Mouse (Mus musculus): ENCODE measurements at regions not wholly inside any gene's neighbourhood (a gene's known extent, or its start where the extent isn't known, plus 50 kb on each side); places are given as distances from the start of the nearest gene placed in this dataset.

GRCm38 (mm10) chr6:100107508-100107907 lies 179.8 kb downstream of the Rybp start:
- Histone ChIP-seq H3K79me2 (ENCODE audit: control insufficient read depth, insufficient read depth) (no peaks in the 10 kb centered on the region), H3ac (ENCODE audit: control insufficient read depth, insufficient read length, low read depth) (no peak overlapping the region), H3K27me3 (ENCODE audit: control insufficient read depth, insufficient read depth, insufficient read length) (peaks cover 55% of the 10 kb centered on the region), H3K4me3 (ENCODE audit: insufficient read depth, poor library complexity, severe bottlenecking) (no peak overlapping the region), H3K79me3 (ENCODE audit: low read depth) (no peaks in the 10 kb centered on the region), H3K36me3 (ENCODE audit: control insufficient read depth, insufficient read depth) (no peaks in the 10 kb centered on the region)
- TF ChIP-seq MYOD1 (IDR thresholded peaks at IDR 0.05; ENCODE audit: control insufficient read depth, insufficient read length, low read depth) (no peak), CTCF (IDR thresholded peaks at IDR 0.05; ENCODE audit: control insufficient read depth, insufficient read depth, insufficient read length) (no peak)

- no peaks in the 10 kb centered on the region for H3K79me3 ChIP-seq (ENCODE audit: low read depth)
- no peak for TF ChIP-seq CTCF (IDR thresholded peaks at IDR 0.05; ENCODE audit: control insufficient read depth, insufficient read depth, insufficient read length)
- TF ChIP-seq MYOD1 (IDR thresholded peaks at IDR 0.05; ENCODE audit: control insufficient read depth, insufficient read length, low read depth): no peak
- no peak for TF ChIP-seq CEBPB (IDR thresholded peaks at IDR 0.05; ENCODE audit: low read depth)
- no peak for TF ChIP-seq MAX (IDR thresholded peaks at IDR 0.05)
- H3K79me2 ChIP-seq (ENCODE audit: control insufficient read depth, insufficient read depth): no peaks in the 10 kb centered on the region
- no peaks in the 10 kb centered on the region for H3K36me3 ChIP-seq (ENCODE audit: control insufficient read depth, insufficient read depth)
- H3K27me3 ChIP-seq (ENCODE audit: control insufficient read depth, insufficient read depth, insufficient read length): peaks cover 59% of the 10 kb centered on the region
- no peak overlapping the region for H3K4me3 ChIP-seq (ENCODE audit: insufficient read depth, poor library complexity, severe bottlenecking)
- no peak overlapping the region for H3ac ChIP-seq (ENCODE audit: control insufficient read depth, insufficient read length, low read depth)
Observed at GRCm38 (mm10) chr6:100107066-100107465, 180.2 kb downstream of the Rybp start.

- H3ac ChIP-seq (ENCODE audit: control insufficient read depth, insufficient read length, low read depth): no peak overlapping the region
- H3K4me3 ChIP-seq (ENCODE audit: insufficient read depth, poor library complexity, severe bottlenecking): no peak overlapping the region
- H3K79me3 ChIP-seq (ENCODE audit: low read depth): no peaks in the 10 kb centered on the region
- no peaks in the 10 kb centered on the region for H3K79me2 ChIP-seq (ENCODE audit: control insufficient read depth, insufficient read depth)
- H3K27me3 ChIP-seq (ENCODE audit: control insufficient read depth, insufficient read depth, insufficient read length): peaks cover 58% of the 10 kb centered on the region
- TF ChIP-seq USF1 (IDR thresholded peaks at IDR 0.05; ENCODE audit: low read depth) (no peak), MYOD1 (IDR thresholded peaks at IDR 0.05; ENCODE audit: control insufficient read depth, insufficient read length, low read depth) (no peak), MYOG (IDR thresholded peaks at IDR 0.05; ENCODE audit: control insufficient read depth, extremely low read depth, insufficient read length) (no peak), FOSL1 (IDR thresholded peaks at IDR 0.05; ENCODE audit: insufficient read depth, low read length, poor library complexity, severe bottlenecking) (no peak)
- H3K36me3 ChIP-seq (ENCODE audit: control insufficient read depth, insufficient read depth): no peaks in the 10 kb centered on the region
Observed at GRCm38 (mm10) chr6:100100565-100101133, 186.6 kb downstream of the Rybp start.

- Histone ChIP-seq H3K79me3 (ENCODE audit: low read depth) (no peaks in the 10 kb centered on the region), H3K4me3 (ENCODE audit: insufficient read depth, poor library complexity, severe bottlenecking) (no peak overlapping the region), H3K27me3 (ENCODE audit: control insufficient read depth, insufficient read depth, insufficient read length) (peaks cover 31% of the 10 kb centered on the region), H3K79me2 (ENCODE audit: control insufficient read depth, insufficient read depth) (no peaks in the 10 kb centered on the region), H3ac (ENCODE audit: control insufficient read depth, insufficient read length, low read depth) (no peak overlapping the region), H3K36me3 (ENCODE audit: control insufficient read depth, insufficient read depth) (no peaks in the 10 kb centered on the region)
- no peak for TF ChIP-seq MYOG (IDR thresholded peaks at IDR 0.05; ENCODE audit: control insufficient read depth, extremely low read depth, insufficient read length)
- TF ChIP-seq MYOD1 (IDR thresholded peaks at IDR 0.05; ENCODE audit: control insufficient read depth, insufficient read length, low read depth): no peak
- TF ChIP-seq CEBPB (IDR thresholded peaks at IDR 0.05; ENCODE audit: low read depth): no peak
- TF ChIP-seq USF1 (IDR thresholded peaks at IDR 0.05; ENCODE audit: low read depth): no peak
- TF ChIP-seq MAX (IDR thresholded peaks at IDR 0.05): no peak
- no peak for TF ChIP-seq CTCF (IDR thresholded peaks at IDR 0.05; ENCODE audit: control insufficient read depth, insufficient read depth, insufficient read length)
- no peak for TF ChIP-seq FOSL1 (IDR thresholded peaks at IDR 0.05; ENCODE audit: insufficient read depth, low read length, poor library complexity, severe bottlenecking)
Observed at GRCm38 (mm10) chr6:100096393-100097125, 190.7 kb downstream of the Rybp start.

GRCm38 (mm10) chr6:100094653-100095217 lies 192.6 kb downstream of the Rybp start:
- TF ChIP-seq USF1 (IDR thresholded peaks at IDR 0.05; ENCODE audit: low read depth) (no peak), MYOG (IDR thresholded peaks at IDR 0.05; ENCODE audit: control insufficient read depth, extremely low read depth, insufficient read length) (no peak), CTCF (IDR thresholded peaks at IDR 0.05; ENCODE audit: control insufficient read depth, insufficient read depth, insufficient read length) (no peak), CEBPB (IDR thresholded peaks at IDR 0.05; ENCODE audit: low read depth) (no peak), MAX (IDR thresholded peaks at IDR 0.05) (no peak), MYOD1 (IDR thresholded peaks at IDR 0.05; ENCODE audit: control insufficient read depth, insufficient read length, low read depth) (no peak), FOSL1 (IDR thresholded peaks at IDR 0.05; ENCODE audit: insufficient read depth, low read length, poor library complexity, severe bottlenecking) (no peak)
- Histone ChIP-seq H3K4me3 (ENCODE audit: insufficient read depth, poor library complexity, severe bottlenecking) (no peak overlapping the region), H3K79me3 (ENCODE audit: low read depth) (no peaks in the 10 kb centered on the region), H3K79me2 (ENCODE audit: control insufficient read depth, insufficient read depth) (no peaks in the 10 kb centered on the region), H3K36me3 (ENCODE audit: control insufficient read depth, insufficient read depth) (no peaks in the 10 kb centered on the region), H3K27me3 (ENCODE audit: control insufficient read depth, insufficient read depth, insufficient read length) (peaks cover 19% of the 10 kb centered on the region), H3ac (ENCODE audit: control insufficient read depth, insufficient read length, low read depth) (no peak overlapping the region)

- TF ChIP-seq MYOG (IDR thresholded peaks at IDR 0.05; ENCODE audit: control insufficient read depth, extremely low read depth, insufficient read length) (no peak), FOSL1 (IDR thresholded peaks at IDR 0.05; ENCODE audit: insufficient read depth, low read length, poor library complexity, severe bottlenecking) (no peak), MAX (IDR thresholded peaks at IDR 0.05) (no peak), MYOD1 (IDR thresholded peaks at IDR 0.05; ENCODE audit: control insufficient read depth, insufficient read length, low read depth) (no peak)
- H3K27me3 ChIP-seq (ENCODE audit: control insufficient read depth, insufficient read depth, insufficient read length): peaks cover 14% of the 10 kb centered on the region
- H3K36me3 ChIP-seq (ENCODE audit: control insufficient read depth, insufficient read depth): no peaks in the 10 kb centered on the region
- H3ac ChIP-seq (ENCODE audit: control insufficient read depth, insufficient read length, low read depth): no peak overlapping the region
- H3K79me2 ChIP-seq (ENCODE audit: control insufficient read depth, insufficient read depth): no peaks in the 10 kb centered on the region
- no peaks in the 10 kb centered on the region for H3K79me3 ChIP-seq (ENCODE audit: low read depth)
- H3K4me3 ChIP-seq (ENCODE audit: insufficient read depth, poor library complexity, severe bottlenecking): no peak overlapping the region
Observed at GRCm38 (mm10) chr6:100092870-100093269, 194.4 kb downstream of the Rybp start.

Data from C2C12 (cell line).